Mouse (Mus musculus) CH12F3 (cell line): ENCODE results near the gene Sox12.
"Not testable (repeated sequence)": the region's sequence is repeated elsewhere in the genome, so short reads cannot be mapped to it uniquely, and the experiment has no call there.

Experiments
- in situ Hi-C: fragments of 300-500 bp; cut with MboI; formaldehyde crosslinking; loops from 2 replicates; pipeline ENCODE4 v1.14.3; 2020; ENCODE audit warnings: low sequenced_read_pairs

Sox12 gene

GRCm38 (mm10) chr2:152360271-152360775, 37.5 kb downstream of the Sox12 start:
- in situ Hi-C loops = no loop called here

- in situ Hi-C loops = no loop called here
Measured at GRCm38 (mm10) chr2:152359616-152360015, 38.2 kb downstream of the Sox12 start.

GRCm38 (mm10) chr2:152358977-152359376, 38.9 kb downstream of the Sox12 start:
- in situ Hi-C loops = not testable (repeated sequence)

GRCm38 (mm10) chr2:152357254-152357653, 40.6 kb downstream of the Sox12 start:
- in situ Hi-C loops = no loop called here

- in situ Hi-C loops = no loop called here
Measured at GRCm38 (mm10) chr2:152349842-152350540, 47.9 kb downstream of the Sox12 start.

GRCm38 (mm10) chr2:152349205-152349604, 48.7 kb downstream of the Sox12 start:
- in situ Hi-C loops = no loop called here

GRCm38 (mm10) chr2:152347722-152348121, 50.1 kb downstream of the Sox12 start:
- in situ Hi-C loops = no loop called here

- in situ Hi-C loops = no loop called here
Measured at GRCm38 (mm10) chr2:152346776-152347465, 50.9 kb downstream of the Sox12 start.

- in situ Hi-C loops = no loop called here
Measured at GRCm38 (mm10) chr2:152345393-152345792, 52.5 kb downstream of the Sox12 start.

GRCm38 (mm10) chr2:152344909-152345308, 53.0 kb downstream of the Sox12 start:
- in situ Hi-C loops = no loop called here

GRCm38 (mm10) chr2:152344361-152344760, 53.5 kb downstream of the Sox12 start:
- in situ Hi-C loops = no loop called here
